Mouse (Mus musculus) heart, embryonic 12.5 days (tissue): ENCODE measurements around the gene Arhgef10l. TPM values are rescaled to one million over a fixed set of nuclear protein-coding genes. Genes with fewer than 3 reads are reported as not detected.
A peak's percentile ranks its signal among the peaks of the same experiment; 100 is the strongest.

Experiments
- ATAC-seq: fragments of 200-750 bp; cut with Nextera tagmentation; 2 replicates; pipeline ENCODE4 v1.8.0; 2017; ENCODE audit warnings: moderate TSS enrichment, moderate library complexity; ENCODE audit not compliant: insufficient number of reproducible peaks, low FRiP score
- H3K27ac ChIP-seq: fragments of 300-500 bp; sonication (generic); 2 replicates; pipeline ENCODE4 v1.5.1; 2016; ENCODE audit warnings: mild to moderate bottlenecking, moderate library complexity; ENCODE audit not compliant: poor library complexity, severe bottlenecking
- H3K27me3 ChIP-seq: fragments of 300-500 bp; sonication (generic); replicated peaks from 2 replicates; pipeline ENCODE4 v1.6.1; 2016; ENCODE audit warnings: mild to moderate bottlenecking, moderate library complexity
- H3K36me3 ChIP-seq: fragments of 300-500 bp; sonication (generic); 2 replicates; pipeline ENCODE4 v1.6.1; 2016; ENCODE audit warnings: mild to moderate bottlenecking, moderate library complexity
- H3K4me1 ChIP-seq: fragments of 300-500 bp; sonication (generic); replicated peaks from 2 replicates; pipeline ENCODE4 v1.6.1; 2016; ENCODE audit warnings: mild to moderate bottlenecking
- H3K4me2 ChIP-seq: fragments of 300-500 bp; sonication (generic); 2 replicates; pipeline ENCODE4 v1.6.1; 2016; ENCODE audit warnings: mild to moderate bottlenecking, moderate library complexity
- H3K4me3 ChIP-seq: fragments of 300-500 bp; sonication (generic); 2 replicates; pipeline ENCODE4 v1.5.1; 2016; ENCODE audit warnings: mild to moderate bottlenecking
- H3K9ac ChIP-seq: fragments of 300-500 bp; sonication (generic); 2 replicates; pipeline ENCODE4 v1.6.1; 2016; ENCODE audit warnings: mild to moderate bottlenecking, moderate library complexity
- H3K9me3 ChIP-seq: fragments of 300-500 bp; sonication (generic); replicated peaks from 2 replicates; pipeline ENCODE4 v1.6.1; 2016; ENCODE audit warnings: mild to moderate bottlenecking, moderate library complexity
- WGBS: fragments of 180-500 bp; shearing (Covaris S2); methylation state at CpG from one replicate; pipeline ENCODE4 v1.1.7; 2016; 5-methylcytosine and 5-hydroxymethylcytosine counted together
- polyA plus RNA-seq: library from polyadenylated mRNA; unstranded; fragments of >200 nt; fragmentation: Nextera tagmentation; extraction: Ambion mirVana; gene quantifications from 2 replicates; pipeline ENCODE4 v1.2.1, GENCODE M21; 2016

Arhgef10l gene
- polyA plus RNA-seq, 1 experiment from 2014 or later = 20.1 TPM

- Histone ChIP-seq H3K36me3 (no peaks in the 10 kb centered on the region), H3K4me2 (no peak overlapping the region), H3K9me3 (no peaks in the 10 kb centered on the region), H3K4me3 (no peak overlapping the region), H3K9ac (no peak overlapping the region), H3K27me3 (0 out of 2 replicates have a peak, but pooled peaks cover 3% of the 10 kb centered on the region), H3K27ac (no peak overlapping the region), H3K4me1 (0 out of 2 replicates have a peak, but pooled peaks cover 3% of the 10 kb centered on the region)
- 70% methylated on average over 7 of the region's 7 CpGs for WGBS
- ATAC-seq = no peak
Observed at GRCm38 (mm10) chr4:140691481-140691880, 25.7 kb upstream of the Arhgef10l start.

GRCm38 (mm10) chr4:140689873-140690655 lies 24.3 kb upstream of the Arhgef10l start:
- WGBS = 65% methylated on average over 16 of the region's 16 CpGs
- Histone ChIP-seq H3K9ac (no peak overlapping the region), H3K4me3 (no peak overlapping the region), H3K9me3 (no peaks in the 10 kb centered on the region), H3K27me3 (0 out of 2 replicates have a peak, but pooled peaks cover 8% of the 10 kb centered on the region), H3K4me1 (peaks cover 6% of the 10 kb centered on the region; the same call in 1 of the 2 replicates), H3K36me3 (no peaks in the 10 kb centered on the region), H3K27ac (no peak overlapping the region), H3K4me2 (no peak overlapping the region)
- ATAC-seq = peak; percentile 51; the same call in 1 of the 2 replicates

GRCm38 (mm10) chr4:140688826-140689425 lies 23.1 kb upstream of the Arhgef10l start:
- 76% methylated on average over 5 of the region's 5 CpGs for WGBS
- Histone ChIP-seq H3K36me3 (no peaks in the 10 kb centered on the region), H3K4me2 (no peak overlapping the region), H3K4me1 (peaks cover 17% of the 10 kb centered on the region), H3K9ac (no peak overlapping the region), H3K27ac (no peak overlapping the region), H3K4me3 (no peak overlapping the region), H3K9me3 (no peaks in the 10 kb centered on the region), H3K27me3 (0 out of 2 replicates have a peak, but pooled peaks cover 11% of the 10 kb centered on the region)
- no peak for ATAC-seq

GRCm38 (mm10) chr4:140688044-140688825 lies 22.4 kb upstream of the Arhgef10l start:
- WGBS = 58% methylated on average over 12 of the region's 12 CpGs
- H3K27ac ChIP-seq = no peak overlapping the region
- no peak for ATAC-seq
- no peak overlapping the region for H3K4me2 ChIP-seq
- no peaks in the 10 kb centered on the region for H3K36me3 ChIP-seq
- H3K9me3 ChIP-seq = no peaks in the 10 kb centered on the region
- peaks cover 19% of the 10 kb centered on the region for H3K4me1 ChIP-seq
- H3K4me3 ChIP-seq = no peak overlapping the region
- no peak overlapping the region for H3K9ac ChIP-seq
- 0 out of 2 replicates have a peak, but pooled peaks cover 11% of the 10 kb centered on the region for H3K27me3 ChIP-seq

- Histone ChIP-seq H3K36me3 (no peaks in the 10 kb centered on the region), H3K27me3 (0 out of 2 replicates have a peak, but pooled peaks cover 7% of the 10 kb centered on the region), H3K4me3 (no peak overlapping the region), H3K4me2 (peak overlapping the region; percentile 69), H3K9me3 (no peaks in the 10 kb centered on the region), H3K4me1 (peaks cover 21% of the 10 kb centered on the region), H3K27ac (no peak overlapping the region), H3K9ac (no peak overlapping the region)
- WGBS = 35% methylated on average over 6 of the region's 6 CpGs
- ATAC-seq = no peak
Observed at GRCm38 (mm10) chr4:140684881-140685303, 19.1 kb upstream of the Arhgef10l start.

GRCm38 (mm10) chr4:140684141-140684871 lies 18.5 kb upstream of the Arhgef10l start:
- peak; percentile 62; the same call in 1 of the 2 replicates for ATAC-seq
- peak overlapping the region; percentile 44; the same call in 1 of the 2 replicates for H3K9ac ChIP-seq

GRCm38 (mm10) chr4:140683608-140684007 lies 17.8 kb upstream of the Arhgef10l start:
- H3K4me1 ChIP-seq = peaks cover 21% of the 10 kb centered on the region
- peak overlapping the region; percentile 69 for H3K4me2 ChIP-seq
- 0 out of 2 replicates have a peak, but pooled peaks cover 7% of the 10 kb centered on the region for H3K27me3 ChIP-seq
- H3K9ac ChIP-seq = peak overlapping the region; percentile 44; the same call in 1 of the 2 replicates
- ATAC-seq = no peak
- WGBS = 26% methylated on average over 8 of the region's 8 CpGs
- H3K4me3 ChIP-seq = 0 out of 2 replicates have a peak overlapping the region, but pooled peaks have one; percentile 31
- H3K27ac ChIP-seq = no peak overlapping the region
- no peaks in the 10 kb centered on the region for H3K9me3 ChIP-seq
- H3K36me3 ChIP-seq = no peaks in the 10 kb centered on the region

More at GRCm38 (mm10) chr4:140684141-140684871, 18.5 kb upstream of the Arhgef10l start:
- H3K4me3 ChIP-seq = peak overlapping the region; percentile 31
- H3K9me3 ChIP-seq = no peaks in the 10 kb centered on the region
- H3K4me1 ChIP-seq = peaks cover 21% of the 10 kb centered on the region
- H3K36me3 ChIP-seq = no peaks in the 10 kb centered on the region
- H3K4me2 ChIP-seq = peak overlapping the region; percentile 69
- no peak overlapping the region for H3K27ac ChIP-seq
- 4% methylated on average over 16 of the region's 16 CpGs for WGBS
- H3K27me3 ChIP-seq = 0 out of 2 replicates have a peak, but pooled peaks cover 7% of the 10 kb centered on the region

- 0 out of 2 replicates have a peak, but pooled peaks cover 7% of the 10 kb centered on the region for H3K27me3 ChIP-seq
Observed at GRCm38 (mm10) chr4:140680731-140681397, 15.1 kb upstream of the Arhgef10l start.

GRCm38 (mm10) chr4:140679723-140680380 lies 14.0 kb upstream of the Arhgef10l start:
- WGBS = 21% methylated on average over 18 of the region's 18 CpGs
- peaks cover 16% of the 10 kb centered on the region for H3K4me1 ChIP-seq
- H3K9ac ChIP-seq = 0 out of 2 replicates have a peak overlapping the region, but pooled peaks have one; percentile 17
- no peaks in the 10 kb centered on the region for H3K36me3 ChIP-seq
- 0 out of 2 replicates have a peak, but pooled peaks cover under 1% of the 10 kb centered on the region for H3K27me3 ChIP-seq
- 0 out of 2 replicates have a peak, but pooled peaks have one; percentile 23 for ATAC-seq
- H3K4me3 ChIP-seq = 0 out of 2 replicates have a peak overlapping the region, but pooled peaks have one; percentile 24
- no peak overlapping the region for H3K27ac ChIP-seq
- no peaks in the 10 kb centered on the region for H3K9me3 ChIP-seq
- peak overlapping the region; percentile 43 for H3K4me2 ChIP-seq

More at GRCm38 (mm10) chr4:140680731-140681397, 15.1 kb upstream of the Arhgef10l start:
- peaks cover 21% of the 10 kb centered on the region for H3K4me1 ChIP-seq
- no peaks in the 10 kb centered on the region for H3K9me3 ChIP-seq
- no peak overlapping the region for H3K4me3 ChIP-seq
- ATAC-seq = no peak
- no peaks in the 10 kb centered on the region for H3K36me3 ChIP-seq
- H3K9ac ChIP-seq = no peak overlapping the region
- H3K4me2 ChIP-seq = no peak overlapping the region
- no peak overlapping the region for H3K27ac ChIP-seq
- 47% methylated on average over 8 of the region's 8 CpGs for WGBS
